Mouse (Mus musculus) heart, embryonic 15.5 days (tissue): ENCODE results near the gene Rsg1. TPM values are rescaled to one million over a fixed set of nuclear protein-coding genes. Genes with fewer than 3 reads are reported as not detected.

ENCODE experiments used
- polyA plus RNA-seq: library from polyadenylated mRNA; unstranded; fragments of >200 nt; fragmentation: Nextera tagmentation; extraction: Ambion mirVana; gene quantifications from 2 replicates; pipeline ENCODE4 v1.2.1, GENCODE M21; 2015

Rsg1 gene
- polyA plus RNA-seq, 1 experiment from 2014 or later: 1.9 TPM

Other genes starting within 250 kb of the Rsg1 start
- 23.4 and 38.8 TPM in 2 replicates for gene Atp13a2, start 227.1 kb upstream of the Rsg1 start, polyA plus RNA-seq
- gene Mfap2, start 203.5 kb upstream of the Rsg1 start, polyA plus RNA-seq: 237 and 341 TPM in 2 replicates
- gene Crocc, start 153.4 kb upstream of the Rsg1 start, polyA plus RNA-seq: 3.4 and 4.7 TPM in 2 replicates
- 38.6 and 52.4 TPM in 2 replicates for gene Necap2, start 135.6 kb upstream of the Rsg1 start, polyA plus RNA-seq
- 0.26 TPM in 1 of 2 replicates, not detected in the other for gene Spata21, start 125.6 kb upstream of the Rsg1 start, polyA plus RNA-seq
- 30.1 and 32.8 TPM in 2 replicates for gene Szrd1, start 74.2 kb upstream of the Rsg1 start, polyA plus RNA-seq
- 10.3 and 15.3 TPM in 2 replicates for gene Fbxo42, start 66.0 kb upstream of the Rsg1 start, polyA plus RNA-seq
- gene Arhgef19, start 25.5 kb downstream of the Rsg1 start, polyA plus RNA-seq: 3.2 and 5.7 TPM in 2 replicates
- gene Epha2, start 87.3 kb downstream of the Rsg1 start, polyA plus RNA-seq: 2.7 and 4.2 TPM in 2 replicates
- 0.53 and 0.70 TPM in 2 replicates for gene Fam131c, start 154.3 kb downstream of the Rsg1 start, polyA plus RNA-seq
- 0.05 and 0.06 TPM in 2 replicates for gene Clcnka, start 184.8 kb downstream of the Rsg1 start, polyA plus RNA-seq
- gene Clcnkb, start 202.1 kb downstream of the Rsg1 start, polyA plus RNA-seq: 0.39 and 0.60 TPM in 2 replicates
- gene Hspb7, start 206.8 kb downstream of the Rsg1 start, polyA plus RNA-seq: 220 and 234 TPM in 2 replicates
- gene Srarp, start 222.1 kb downstream of the Rsg1 start, polyA plus RNA-seq: not detected in 2 replicates
- 17.9 and 22.5 TPM in 2 replicates for gene Zbtb17, start 230.7 kb downstream of the Rsg1 start, polyA plus RNA-seq